Mouse (Mus musculus) liver, embryonic 16.5 days (tissue): ENCODE data around the gene Adora1. TPM values are rescaled to one million over a fixed set of nuclear protein-coding genes. Genes with fewer than 3 reads are reported as not detected.

ENCODE experiments used
- ATAC-seq: fragments of 200-750 bp; cut with Nextera tagmentation; 2 replicates; pipeline ENCODE4 v1.8.0; 2017; ENCODE audit warnings: low read depth, mild to moderate bottlenecking, moderate number of reproducible peaks, moderate library complexity
- H3K27ac ChIP-seq: fragments of 300-500 bp; sonication (generic); 2 replicates; pipeline ENCODE4 v1.5.1; 2014; ENCODE audit warnings: mild to moderate bottlenecking, low read length
- H3K27me3 ChIP-seq: fragments of 300-500 bp; sonication (generic); 2 replicates; pipeline ENCODE4 v1.6.1; 2014; ENCODE audit warnings: low read depth, low read length, mixed read lengths; ENCODE audit not compliant: control insufficient read depth, insufficient read depth
- H3K36me3 ChIP-seq: fragments of 300-500 bp; sonication (generic); 2 replicates; pipeline ENCODE4 v1.6.1; 2014; ENCODE audit warnings: mild to moderate bottlenecking; ENCODE audit not compliant: control insufficient read depth, insufficient read depth
- H3K4me1 ChIP-seq: fragments of 300-500 bp; sonication (generic); 2 replicates; pipeline ENCODE4 v1.6.1; 2014; ENCODE audit warnings: low read depth, low read length, mixed read lengths; ENCODE audit not compliant: control insufficient read depth
- H3K4me2 ChIP-seq: fragments of 300-500 bp; sonication (generic); 2 replicates; pipeline ENCODE4 v1.6.1; 2014; ENCODE audit warnings: low read depth, low read length, mixed read lengths
- H3K4me3 ChIP-seq: fragments of 300-500 bp; sonication (generic); 2 replicates; pipeline ENCODE4 v1.5.1; 2014; ENCODE audit warnings: low read depth, mild to moderate bottlenecking, low read length
- H3K9ac ChIP-seq: fragments of 300-500 bp; sonication (generic); 2 replicates; pipeline ENCODE4 v1.6.1; 2014; ENCODE audit warnings: low read depth, low read length
- H3K9me3 ChIP-seq: fragments of 300-500 bp; sonication (generic); replicated peaks from 2 replicates; pipeline ENCODE4 v1.6.1; 2016; ENCODE audit warnings: low read length; ENCODE audit not compliant: control insufficient read depth
- WGBS: fragments of 180-500 bp; shearing (Covaris S2); extraction: QIAGEN DNeasy Blood & Tissue Kit; methylation state at CpG from one replicate; pipeline ENCODE4 v1.1.7; 2014; ENCODE audit not compliant: insufficient replicate concordance; 5-methylcytosine and 5-hydroxymethylcytosine counted together
- polyA plus RNA-seq: library from polyadenylated mRNA; unstranded; fragments of >200 nt; fragmentation: Nextera tagmentation; extraction: Ambion mirVana; gene quantifications from 2 replicates; pipeline ENCODE4 v1.2.1, GENCODE M21; 2015

The Adora1 gene
- polyA plus RNA-seq, 1 experiment from 2014 or later = 3.6 TPM

DNA sequence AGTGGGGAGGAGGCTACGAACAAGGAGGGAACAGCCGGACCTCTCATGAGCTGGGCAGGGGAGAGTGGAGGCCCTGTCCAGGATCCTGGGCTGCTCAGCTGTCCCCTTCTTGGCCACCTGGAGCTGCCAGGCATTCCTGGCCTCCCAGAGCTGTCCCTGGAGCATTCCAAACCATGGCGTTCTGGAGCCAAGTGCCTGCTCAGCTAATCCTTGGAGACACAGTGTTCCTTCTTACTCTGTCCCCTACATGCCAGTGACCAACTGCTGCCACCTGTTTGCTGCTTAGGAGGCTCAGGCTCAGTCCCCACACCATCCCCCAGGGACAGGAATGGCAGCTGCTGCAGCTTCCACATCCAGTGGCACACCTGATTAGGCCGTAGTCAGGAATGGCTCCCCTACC lies 39.3 kb downstream of the Adora1 start:
- Histone ChIP-seq H3K4me3 (no peak overlapping the region), H3K27me3 (no peaks in the 10 kb centered on the region)
- ATAC-seq = no peak

DNA sequence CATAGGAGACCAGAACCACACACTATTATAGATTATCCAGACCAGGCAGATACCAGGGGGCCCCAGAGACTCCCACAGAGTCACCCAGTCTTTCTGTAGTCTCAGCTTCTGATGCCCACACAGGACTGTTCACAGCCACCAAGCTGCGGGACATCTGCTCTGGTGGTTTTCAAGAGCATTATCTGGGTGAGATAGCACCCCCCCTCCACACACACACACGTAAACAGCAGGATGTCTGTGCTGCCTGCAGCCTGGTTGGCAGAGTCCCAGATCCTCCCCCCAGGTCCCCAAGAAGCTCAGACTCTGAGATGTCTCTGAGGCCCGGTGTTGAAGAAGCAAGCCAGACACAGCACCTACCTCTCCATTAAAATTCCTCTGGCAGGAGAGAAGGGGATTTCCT lies 39.7 kb downstream of the Adora1 start:
- no peaks in the 10 kb centered on the region for H3K27me3 ChIP-seq
- WGBS = 12% methylated on average over 3 of the region's 3 CpGs
- peak; percentile 40; the same call in 1 of the 2 replicates for ATAC-seq
- H3K36me3 ChIP-seq = no peaks in the 10 kb centered on the region
- H3K4me2 ChIP-seq = no peak overlapping the region
- no peak overlapping the region for H3K9ac ChIP-seq
- H3K9me3 ChIP-seq = no peaks in the 10 kb centered on the region
- H3K4me3 ChIP-seq = no peak overlapping the region
- H3K4me1 ChIP-seq = no peaks in the 10 kb centered on the region
- no peak overlapping the region for H3K27ac ChIP-seq

More for the DNA sequence above, 39.3 kb downstream of the Adora1 start:
- H3K9me3 ChIP-seq = no peaks in the 10 kb centered on the region
- no peak overlapping the region for H3K27ac ChIP-seq
- 59% methylated on average over 4 of the region's 4 CpGs for WGBS
- H3K4me2 ChIP-seq = no peak overlapping the region
- H3K36me3 ChIP-seq = no peaks in the 10 kb centered on the region
- H3K9ac ChIP-seq = no peak overlapping the region
- no peaks in the 10 kb centered on the region for H3K4me1 ChIP-seq

DNA sequence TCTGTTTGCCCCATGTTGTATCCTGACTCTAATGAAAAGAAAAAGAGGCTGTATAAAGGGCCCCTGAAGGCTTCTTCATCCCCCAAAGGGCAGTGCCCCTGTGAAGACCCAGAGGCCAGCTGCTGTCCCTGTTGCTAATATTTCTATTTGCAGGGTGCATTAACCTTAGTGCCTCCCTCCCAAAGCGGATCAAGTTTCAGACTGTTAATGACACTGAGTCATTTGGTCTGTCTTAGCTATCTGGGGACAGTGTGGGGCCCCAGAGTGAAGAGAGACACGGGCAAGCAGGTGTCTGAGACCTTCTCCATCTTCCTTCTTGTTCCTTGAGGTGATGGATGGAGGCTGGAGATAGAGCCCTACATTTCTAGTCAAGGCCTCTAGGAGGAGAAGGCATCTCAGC lies 40.1 kb downstream of the Adora1 start:
- Histone ChIP-seq H3K9ac (no peak overlapping the region), H3K27me3 (no peaks in the 10 kb centered on the region), H3K36me3 (no peaks in the 10 kb centered on the region), H3K9me3 (no peaks in the 10 kb centered on the region), H3K4me3 (no peak overlapping the region), H3K4me2 (no peak overlapping the region), H3K27ac (no peak overlapping the region), H3K4me1 (no peaks in the 10 kb centered on the region)
- 26% methylated on average over 2 of the region's 2 CpGs for WGBS
- no peak for ATAC-seq

- WGBS = 61% methylated on average over 16 of the region's 16 CpGs
- Histone ChIP-seq H3K4me2 (no peak overlapping the region), H3K9me3 (no peaks in the 10 kb centered on the region), H3K27me3 (no peaks in the 10 kb centered on the region), H3K4me1 (no peaks in the 10 kb centered on the region), H3K27ac (no peak overlapping the region), H3K4me3 (no peak overlapping the region), H3K36me3 (no peaks in the 10 kb centered on the region), H3K9ac (no peak overlapping the region)
- no peak for ATAC-seq
These were observed 40.8 kb downstream of the Adora1 start for GRCm38 (mm10) chr1:134194298-134195022.

- no peak overlapping the region for H3K27ac ChIP-seq
- no peak overlapping the region for H3K4me3 ChIP-seq
- H3K4me2 ChIP-seq = no peak overlapping the region
- no peaks in the 10 kb centered on the region for H3K4me1 ChIP-seq
- H3K36me3 ChIP-seq = no peaks in the 10 kb centered on the region
- no peaks in the 10 kb centered on the region for H3K27me3 ChIP-seq
- no peak for ATAC-seq
- no peaks in the 10 kb centered on the region for H3K9me3 ChIP-seq
- WGBS = 52% methylated on average over 7 of the region's 7 CpGs
- H3K9ac ChIP-seq = no peak overlapping the region
These were observed 41.5 kb downstream of the Adora1 start for GRCm38 (mm10) chr1:134193674-134194197.

- Histone ChIP-seq H3K27ac (no peak within 1 kb of the TSS), H3K4me2 (no peak within 1 kb of the TSS), H3K9me3 (no peaks in the 10 kb centered on the region), H3K4me1 (no peaks in the 10 kb centered on the region), H3K4me3 (no peak within 1 kb of the TSS), H3K9ac (no peak within 1 kb of the TSS), H3K36me3 (no peaks in the 10 kb centered on the region), H3K27me3 (no peaks in the 10 kb centered on the region)
- 67% methylated on average over 1 of the region's 1 CpGs for WGBS
- ATAC-seq = no peak
These were observed 42.1 kb downstream of the Adora1 start, which contains the start of gene Mybph for GRCm38 (mm10) chr1:134193126-134193525. Mybph (plus strand) TSS chr1:134193448.

DNA sequence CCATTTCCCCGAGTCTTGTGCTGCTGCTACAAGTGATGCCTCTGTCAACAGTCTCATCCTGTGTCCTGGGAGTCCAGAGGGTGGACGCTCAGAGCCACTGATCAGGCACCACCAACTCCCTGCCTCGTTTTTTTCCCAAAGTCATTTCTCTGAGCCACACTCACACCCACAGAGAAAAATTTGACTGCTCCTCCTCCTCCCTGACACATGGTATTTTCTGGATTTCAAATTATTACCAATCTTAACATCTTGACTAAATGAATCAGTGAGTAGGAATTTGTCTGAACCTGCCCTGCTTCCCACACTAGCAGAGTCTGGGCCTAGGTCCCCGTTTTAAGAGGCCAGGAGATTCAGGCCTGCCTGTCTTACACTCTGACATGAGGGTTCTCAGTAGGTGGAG lies 43.2 kb downstream of the Adora1 start:
- Histone ChIP-seq H3K36me3 (no peaks in the 10 kb centered on the region), H3K4me1 (no peaks in the 10 kb centered on the region), H3K4me3 (no peak overlapping the region), H3K9me3 (no peaks in the 10 kb centered on the region), H3K9ac (no peak overlapping the region), H3K4me2 (no peak overlapping the region), H3K27me3 (no peaks in the 10 kb centered on the region), H3K27ac (no peak overlapping the region)
- no peak for ATAC-seq
- 30% methylated on average over 4 of the region's 4 CpGs for WGBS

DNA sequence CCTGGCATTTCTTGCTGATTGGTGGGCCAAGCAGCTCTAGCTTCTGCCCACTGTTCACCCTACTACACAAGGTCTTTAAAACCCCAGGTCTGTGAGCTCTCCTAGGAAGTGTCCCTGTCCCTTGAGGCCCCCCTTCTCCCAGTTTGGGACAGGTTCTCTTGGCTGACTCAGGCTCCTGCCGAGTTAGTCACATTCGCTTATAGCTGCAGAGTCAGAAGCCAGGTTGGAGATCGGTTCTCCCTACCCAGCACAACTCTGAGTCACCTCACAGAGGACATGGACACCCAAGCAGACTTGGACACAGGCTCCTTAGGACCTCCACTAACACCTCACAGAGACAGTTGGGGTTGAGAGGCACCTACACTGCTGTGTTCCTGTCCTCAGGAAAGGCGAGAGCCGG lies 44.0 kb downstream of the Adora1 start:
- no peak overlapping the region for H3K9ac ChIP-seq
- 62% methylated on average over 5 of the region's 5 CpGs for WGBS
- no peaks in the 10 kb centered on the region for H3K36me3 ChIP-seq
- no peak overlapping the region for H3K4me3 ChIP-seq
- H3K27ac ChIP-seq = no peak overlapping the region
- H3K4me1 ChIP-seq = no peaks in the 10 kb centered on the region
- no peak overlapping the region for H3K4me2 ChIP-seq
- H3K9me3 ChIP-seq = no peaks in the 10 kb centered on the region
- H3K27me3 ChIP-seq = no peaks in the 10 kb centered on the region
- no peak for ATAC-seq

DNA sequence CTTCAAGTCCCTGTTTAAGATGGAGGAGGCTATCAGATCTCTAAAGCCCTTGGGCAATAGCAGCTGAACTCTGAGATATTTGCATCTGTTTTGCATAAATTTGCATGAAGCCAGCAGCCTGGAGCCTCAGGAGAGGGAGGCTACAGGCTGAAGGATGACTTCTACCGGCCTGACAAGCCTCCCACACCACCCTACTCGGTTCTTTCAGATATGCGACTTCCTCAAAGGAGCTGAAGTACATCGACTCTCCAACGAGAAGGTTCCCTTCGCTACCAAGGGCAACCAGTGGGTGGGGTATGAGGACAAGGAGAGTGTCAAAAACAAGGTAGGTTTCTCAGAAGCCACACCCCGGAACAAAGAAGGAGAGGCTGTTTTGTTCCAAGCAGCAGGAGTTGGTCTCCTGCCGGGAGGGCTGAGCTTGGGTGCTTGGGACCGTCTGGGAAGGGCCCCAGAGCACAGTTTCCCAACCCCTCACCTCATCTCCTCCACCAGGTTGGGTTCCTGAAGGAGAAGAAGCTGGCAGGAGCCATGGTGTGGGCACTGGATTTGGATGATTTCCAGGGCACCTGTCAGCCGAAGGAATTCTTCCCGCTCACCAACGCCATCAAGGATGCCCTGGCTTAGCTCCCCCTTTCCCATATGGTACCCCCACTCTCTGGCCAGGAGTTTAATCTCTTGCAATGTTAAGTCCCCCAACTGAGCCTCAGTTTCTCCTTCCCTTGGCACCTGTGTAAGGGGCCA lies 46.1 kb downstream of the Adora1 start:
- H3K4me2 ChIP-seq = no peak overlapping the region
- no peaks in the 10 kb centered on the region for H3K36me3 ChIP-seq
- H3K4me1 ChIP-seq = no peaks in the 10 kb centered on the region
- H3K4me3 ChIP-seq = no peak overlapping the region
- no peaks in the 10 kb centered on the region for H3K9me3 ChIP-seq
- H3K9ac ChIP-seq = no peak overlapping the region
- no peak for ATAC-seq
- H3K27me3 ChIP-seq = no peaks in the 10 kb centered on the region
- 20% methylated on average over 12 of the region's 12 CpGs for WGBS
- no peak overlapping the region for H3K27ac ChIP-seq
